Mouse (Mus musculus) neural tube, embryonic 12.5 days (tissue): Measurements from ENCODE around the gene Tfr2. TPM values are rescaled to one million over a fixed set of nuclear protein-coding genes. Genes with fewer than 3 reads are reported as not detected.

Source experiments
- ATAC-seq: fragments of 200-750 bp; cut with Nextera tagmentation; 2 replicates; pipeline ENCODE4 v1.8.0; 2017; ENCODE audit warnings: low read depth, mild to moderate bottlenecking, moderate TSS enrichment, moderate library complexity; ENCODE audit not compliant: low FRiP score
- H3K27ac ChIP-seq: fragments of 300-500 bp; sonication (generic); 2 replicates; pipeline ENCODE4 v1.5.1; 2016
- H3K27me3 ChIP-seq: fragments of 300-500 bp; sonication (generic); replicated peaks from 2 replicates; pipeline ENCODE4 v1.6.1; 2016; ENCODE audit warnings: mild to moderate bottlenecking
- H3K36me3 ChIP-seq: fragments of 300-500 bp; sonication (generic); 2 replicates; pipeline ENCODE4 v1.6.1; 2016; ENCODE audit warnings: mild to moderate bottlenecking
- H3K4me1 ChIP-seq: fragments of 300-500 bp; sonication (generic); 2 replicates; pipeline ENCODE4 v1.6.1; 2016
- H3K4me2 ChIP-seq: fragments of 300-500 bp; sonication (generic); replicated peaks from 2 replicates; pipeline ENCODE4 v1.6.1; 2016; ENCODE audit warnings: mild to moderate bottlenecking
- H3K4me3 ChIP-seq: fragments of 300-500 bp; sonication (generic); 2 replicates; pipeline ENCODE4 v1.5.1; 2016
- H3K9ac ChIP-seq: fragments of 300-500 bp; sonication (generic); 2 replicates; pipeline ENCODE4 v1.6.1; 2016; ENCODE audit warnings: mild to moderate bottlenecking
- H3K9me3 ChIP-seq: fragments of 300-500 bp; sonication (generic); 2 replicates; pipeline ENCODE4 v1.6.1; 2016; ENCODE audit warnings: mild to moderate bottlenecking
- WGBS: fragments of 180-500 bp; shearing (Covaris S2); methylation state at CpG from one replicate; pipeline ENCODE4 v1.1.7; 2016; 5-methylcytosine and 5-hydroxymethylcytosine counted together
- polyA plus RNA-seq: library from polyadenylated mRNA; unstranded; fragments of >200 nt; fragmentation: Nextera tagmentation; extraction: Ambion mirVana; gene quantifications from 2 replicates; pipeline ENCODE4 v1.2.1, GENCODE M21; 2016

The Tfr2 gene
- polyA plus RNA-seq, 1 experiment from 2014 or later: 1.8 TPM

- Histone ChIP-seq H3K9me3 (no peaks in the 10 kb centered on the region), H3K27me3 (0 out of 2 replicates have a peak, but pooled peaks cover 3% of the 10 kb centered on the region), H3K27ac (no peak overlapping the region), H3K4me2 (no peak overlapping the region), H3K36me3 (no peaks in the 10 kb centered on the region), H3K9ac (no peak overlapping the region), H3K4me1 (no peaks in the 10 kb centered on the region), H3K4me3 (no peak overlapping the region)
- WGBS: 83% methylated on average over 8 of the region's 8 CpGs
- ATAC-seq: no peak
Observed at GRCm38 (mm10) chr5:137568223-137568798, 1.3 kb upstream of the Tfr2 start.

- ATAC-seq: no peak
- WGBS: 71% methylated on average over 12 of the region's 12 CpGs
- Histone ChIP-seq H3K9ac (no peak overlapping the region), H3K36me3 (no peaks in the 10 kb centered on the region), H3K4me3 (no peak overlapping the region), H3K27me3 (peaks cover 3% of the 10 kb centered on the region; the same call in 1 of the 2 replicates), H3K27ac (no peak overlapping the region), H3K4me1 (no peaks in the 10 kb centered on the region), H3K4me2 (no peak overlapping the region), H3K9me3 (no peaks in the 10 kb centered on the region)
Observed at GRCm38 (mm10) chr5:137569031-137569430, 609 bp upstream of the Tfr2 start.

- no peaks in the 10 kb centered on the region for H3K9me3 ChIP-seq
- no peaks in the 10 kb centered on the region for H3K36me3 ChIP-seq
- no peak overlapping the region for H3K9ac ChIP-seq
- H3K4me2 ChIP-seq: no peak overlapping the region
- H3K27me3 ChIP-seq: peaks cover 3% of the 10 kb centered on the region; the same call in 1 of the 2 replicates
- no peak for ATAC-seq
- no peak overlapping the region for H3K27ac ChIP-seq
- no peak overlapping the region for H3K4me3 ChIP-seq
- WGBS: 63% methylated on average over 7 of the region's 7 CpGs
- no peaks in the 10 kb centered on the region for H3K4me1 ChIP-seq
Observed at GRCm38 (mm10) chr5:137570181-137570580, 541 bp downstream of the Tfr2 start.

- no peaks in the 10 kb centered on the region for H3K9me3 ChIP-seq
- no peak overlapping the region for H3K27ac ChIP-seq
- H3K36me3 ChIP-seq: no peaks in the 10 kb centered on the region
- no peak overlapping the region for H3K4me2 ChIP-seq
- H3K27me3 ChIP-seq: peaks cover under 1% of the 10 kb centered on the region; the same call in 1 of the 2 replicates
- no peak overlapping the region for H3K4me3 ChIP-seq
- no peak for ATAC-seq
- H3K9ac ChIP-seq: no peak overlapping the region
- no peaks in the 10 kb centered on the region for H3K4me1 ChIP-seq
- 81% methylated on average over 17 of the region's 17 CpGs for WGBS
Observed at GRCm38 (mm10) chr5:137570691-137571586, 1.3 kb downstream of the Tfr2 start.

GRCm38 (mm10) chr5:137574470-137574901 is 4.8 kb downstream of the Tfr2 start:
- Histone ChIP-seq H3K27ac (no peak overlapping the region), H3K4me1 (no peaks in the 10 kb centered on the region), H3K27me3 (no peaks in the 10 kb centered on the region; the same call in 1 of the 2 replicates), H3K9me3 (no peaks in the 10 kb centered on the region), H3K9ac (0 out of 2 replicates have a peak overlapping the region, but pooled peaks have one; percentile 36), H3K4me3 (no peak overlapping the region), H3K36me3 (no peaks in the 10 kb centered on the region), H3K4me2 (peak overlapping the region; percentile 57)
- WGBS: 7% methylated on average over 27 of the region's 27 CpGs
- no peak for ATAC-seq

- no peak for ATAC-seq
- no peak overlapping the region for H3K4me2 ChIP-seq
- H3K27ac ChIP-seq: no peak overlapping the region
- H3K36me3 ChIP-seq: no peaks in the 10 kb centered on the region
- no peak overlapping the region for H3K4me3 ChIP-seq
- no peak overlapping the region for H3K9ac ChIP-seq
- no peaks in the 10 kb centered on the region for H3K9me3 ChIP-seq
- peaks cover 14% of the 10 kb centered on the region for H3K27me3 ChIP-seq
- H3K4me1 ChIP-seq: no peaks in the 10 kb centered on the region
- WGBS: 86% methylated on average over 6 of the region's 6 CpGs
Observed at GRCm38 (mm10) chr5:137580246-137580645, 10.6 kb downstream of the Tfr2 start.

GRCm38 (mm10) chr5:137582702-137583101 is 13.1 kb downstream of the Tfr2 start:
- ATAC-seq: no peak
- H3K4me1 ChIP-seq: no peaks in the 10 kb centered on the region
- no peak overlapping the region for H3K4me3 ChIP-seq
- H3K4me2 ChIP-seq: peak overlapping the region; percentile 60
- H3K36me3 ChIP-seq: no peaks in the 10 kb centered on the region
- H3K27ac ChIP-seq: no peak overlapping the region
- H3K9me3 ChIP-seq: no peaks in the 10 kb centered on the region
- peaks cover 14% of the 10 kb centered on the region for H3K27me3 ChIP-seq
- no peak overlapping the region for H3K9ac ChIP-seq
- WGBS: 44% methylated on average over 8 of the region's 8 CpGs

GRCm38 (mm10) chr5:137583670-137584169 is 14.1 kb downstream of the Tfr2 start:
- Histone ChIP-seq H3K27me3 (peaks cover 14% of the 10 kb centered on the region), H3K9ac (peak overlapping the region; percentile 56; the same call in 1 of the 2 replicates), H3K36me3 (no peaks in the 10 kb centered on the region), H3K9me3 (no peaks in the 10 kb centered on the region), H3K4me2 (peak overlapping the region; percentile 60), H3K27ac (no peak overlapping the region), H3K4me3 (peak overlapping the region; percentile 29), H3K4me1 (no peaks in the 10 kb centered on the region)
- peak; percentile 63 for ATAC-seq
- WGBS: 17% methylated on average over 27 of the region's 27 CpGs

- no peaks in the 10 kb centered on the region for H3K36me3 ChIP-seq
- no peak overlapping the region for H3K4me2 ChIP-seq
- no peak overlapping the region for H3K4me3 ChIP-seq
- no peak overlapping the region for H3K27ac ChIP-seq
- no peaks in the 10 kb centered on the region for H3K4me1 ChIP-seq
- H3K27me3 ChIP-seq: peaks cover 14% of the 10 kb centered on the region
- no peak overlapping the region for H3K9ac ChIP-seq
- no peaks in the 10 kb centered on the region for H3K9me3 ChIP-seq
- 39% methylated on average over 8 of the region's 8 CpGs for WGBS
- ATAC-seq: no peak
Observed at GRCm38 (mm10) chr5:137584976-137585375, 15.3 kb downstream of the Tfr2 start.

- 79% methylated on average over 5 of the region's 5 CpGs for WGBS
- Histone ChIP-seq H3K4me3 (no peak overlapping the region), H3K9me3 (no peaks in the 10 kb centered on the region), H3K27ac (no peak overlapping the region), H3K9ac (no peak overlapping the region), H3K36me3 (no peaks in the 10 kb centered on the region), H3K27me3 (no peaks in the 10 kb centered on the region), H3K4me2 (no peak overlapping the region), H3K4me1 (no peaks in the 10 kb centered on the region)
- no peak for ATAC-seq
Observed at GRCm38 (mm10) chr5:137590507-137590906, 20.9 kb downstream of the Tfr2 start.

- H3K27ac ChIP-seq: no peak overlapping the region
- H3K4me1 ChIP-seq: peaks cover 20% of the 10 kb centered on the region
- H3K9ac ChIP-seq: no peak overlapping the region
- H3K27me3 ChIP-seq: no peaks in the 10 kb centered on the region
- H3K9me3 ChIP-seq: no peaks in the 10 kb centered on the region
- H3K4me2 ChIP-seq: no peak overlapping the region
- no peak overlapping the region for H3K4me3 ChIP-seq
- 79% methylated on average over 7 of the region's 7 CpGs for WGBS
- ATAC-seq: no peak
- 0 out of 2 replicates have a peak, but pooled peaks cover 12% of the 10 kb centered on the region for H3K36me3 ChIP-seq
Observed at GRCm38 (mm10) chr5:137595921-137596320, 26.3 kb downstream of the Tfr2 start.

GRCm38 (mm10) chr5:137596601-137597261 is 27.1 kb downstream of the Tfr2 start:
- Histone ChIP-seq H3K9ac (no peak overlapping the region), H3K27me3 (no peaks in the 10 kb centered on the region), H3K36me3 (0 out of 2 replicates have a peak, but pooled peaks cover 12% of the 10 kb centered on the region), H3K4me1 (peaks cover 22% of the 10 kb centered on the region), H3K4me2 (peak overlapping the region; percentile 43), H3K9me3 (no peaks in the 10 kb centered on the region), H3K4me3 (no peak overlapping the region), H3K27ac (no peak overlapping the region)
- ATAC-seq: no peak
- 32% methylated on average over 30 of the region's 30 CpGs for WGBS
